Mouse (Mus musculus) left cerebral cortex, postnatal 36 days (tissue): Measurements from ENCODE around the gene Fndc7. TPM values are rescaled to one million over a fixed set of nuclear protein-coding genes. Genes with fewer than 3 reads are reported as not detected.

Source experiments
- DNase-seq, 2 experiments: peaks; one replicate each; pipeline ENCODE4 v3.0.0; 2021 to 2022; ENCODE audit warnings: low spot score in 2 of 2, mixed read lengths in 1 of 2
- intact Hi-C: fragments of 180-260 bp; cut with DNase I; formaldehyde crosslinking; loops from one replicate; pipeline ENCODE4 v1.15.1; 2025
- total RNA-seq, 2 experiments: library from RNA; stranded (reverse); gene quantifications; 2 replicates each; pipeline ENCODE4 v1.2.3; 2021

Gene Fndc7
- total RNA-seq, 2 experiments from 2014 or later = not detected

GRCm38 (mm10) chr3:108831750-108832149 is 58.1 kb downstream of the Fndc7 start:
- intact Hi-C loops = no loop called here
- DNase-seq = no peak

GRCm38 (mm10) chr3:108830493-108830892 is 59.3 kb downstream of the Fndc7 start:
- intact Hi-C loops = no loop called here
- no peak for DNase-seq

GRCm38 (mm10) chr3:108815631-108816030 is 74.2 kb downstream of the Fndc7 start:
- DNase-seq = no peak
- intact Hi-C loops = no loop called here

- DNase-seq = no peak
- intact Hi-C loops = no loop called here
Observed at GRCm38 (mm10) chr3:108810747-108811263, 79.0 kb downstream of the Fndc7 start.

- DNase-seq = no peak
- intact Hi-C loops = no loop called here
Observed at GRCm38 (mm10) chr3:108805622-108806021, 84.2 kb downstream of the Fndc7 start.

Other genes with a start within 250 kb of the Fndc7 start
- 10 to 100 TPM; 29.9 to 33.1 TPM for gene Clcc1, start 236.1 kb downstream of the Fndc7 start, total RNA-seq
- 10 to 100 TPM; 12.7 to 15.3 TPM for gene Gpsm2, start 167.7 kb downstream of the Fndc7 start, total RNA-seq
- gene Aknad1, start 150.3 kb downstream of the Fndc7 start, total RNA-seq = not detected
- gene Stxbp3, start 49.5 kb downstream of the Fndc7 start, total RNA-seq = 10 to 100 TPM; 22.4 to 23.7 TPM
- gene Prpf38b, start 21.7 kb upstream of the Fndc7 start, total RNA-seq = 10 to 100 TPM; 28.0 to 54.5 TPM
- 1 to 10 TPM; 1.3 to 2.3 TPM for gene Henmt1, start 49.9 kb upstream of the Fndc7 start, total RNA-seq
- gene Gm9857, start 50.4 kb upstream of the Fndc7 start, total RNA-seq = not detected
- gene Fam102b, start 137.6 kb upstream of the Fndc7 start, total RNA-seq = 10 to 100 TPM; 33.3 to 36.6 TPM
- not detected for gene Slc25a54, start 190.5 kb upstream of the Fndc7 start, total RNA-seq
- 1 to 10 TPM; 2.4 to 2.7 TPM for gene Slc25a24, start 233.1 kb upstream of the Fndc7 start, total RNA-seq